Mouse (Mus musculus): ENCODE measurements at regions not wholly inside any gene's neighbourhood (a gene's known extent, or its start where the extent isn't known, plus 50 kb on each side); places are given as distances from the start of the nearest gene placed in this dataset.

DNA sequence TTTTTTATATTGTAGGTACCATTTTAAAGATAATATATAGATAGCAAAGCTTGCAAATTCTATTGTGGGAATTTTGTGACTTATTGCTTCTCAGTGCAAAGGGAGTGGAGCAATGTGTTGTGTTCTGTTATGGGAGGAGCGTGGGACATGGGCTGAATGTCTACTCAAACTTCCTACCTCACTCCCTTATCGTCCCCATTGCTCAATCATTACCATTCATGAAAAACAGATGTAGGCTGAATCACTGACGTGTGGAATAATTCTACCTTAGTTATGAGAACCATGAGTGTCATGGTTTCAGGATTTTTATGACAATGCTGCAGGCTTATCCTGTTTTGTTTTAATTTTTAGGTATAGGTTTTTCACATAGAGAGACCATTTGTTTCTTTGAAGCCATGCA lies 119.0 kb upstream of the Ednra start:
- H3K9ac ChIP-seq (ENCODE audit: control insufficient read depth, low read depth, low read length, poor library complexity, severe bottlenecking): no peak overlapping the region
- H3K36me3 ChIP-seq (ENCODE audit: control insufficient read depth in 1 of 2, insufficient read depth in 2 of 2, low read length in 2 of 2): no peaks in the 10 kb centered on the region
- H3K27ac ChIP-seq (ENCODE audit: control insufficient read depth, low read depth, low read length): no peak overlapping the region
- H3K27me3 ChIP-seq (ENCODE audit: control insufficient read depth in 1 of 2, insufficient read depth in 2 of 2, low read length in 2 of 2): no peaks in the 10 kb centered on the region
- no peaks in the 10 kb centered on the region for H3K79me2 ChIP-seq (ENCODE audit: control insufficient read depth, insufficient read depth, low read length, poor library complexity)
- TF ChIP-seq RAD21 (IDR thresholded peaks at IDR 0.05; ENCODE audit: low read depth, low read length): no peak
- no peak for TF ChIP-seq MEF2A (IDR thresholded peaks at IDR 0.05; ENCODE audit: extremely low read depth, insufficient replicate concordance, low read depth, low read length, poor library complexity, severe bottlenecking)
- no peak for TF ChIP-seq RCOR1 (IDR thresholded peaks at IDR 0.05; ENCODE audit: low read depth, low read length)
- H3K4me1 ChIP-seq (ENCODE audit: control insufficient read depth in 1 of 2, insufficient read depth in 2 of 2, low read length in 2 of 2): no peaks in the 10 kb centered on the region
- no peaks in the 10 kb centered on the region for H3K9me3 ChIP-seq (replicated peaks; ENCODE audit: insufficient read depth, low read length)
- H3K4me3 ChIP-seq (ENCODE audit: control insufficient read depth in 1 of 2, insufficient read depth in 1 of 2, low read depth in 2 of 2, low read length in 2 of 2): no peak overlapping the region
- no peak for DNase-seq (ENCODE audit: low read depth, low spot score)

- H3K9ac ChIP-seq (ENCODE audit: control insufficient read depth, low read depth, low read length, poor library complexity, severe bottlenecking): no peak overlapping the region
- H3K4me3 ChIP-seq (ENCODE audit: control insufficient read depth in 1 of 2, insufficient read depth in 1 of 2, low read depth in 2 of 2, low read length in 2 of 2): no peak overlapping the region
- no peaks in the 10 kb centered on the region for H3K36me3 ChIP-seq (ENCODE audit: control insufficient read depth in 1 of 2, insufficient read depth in 2 of 2, low read length in 2 of 2)
- DNase-seq (ENCODE audit: low read depth, low spot score): no peak
- H3K9me3 ChIP-seq (replicated peaks; ENCODE audit: insufficient read depth, low read length): no peaks in the 10 kb centered on the region
- no peaks in the 10 kb centered on the region for H3K79me2 ChIP-seq (ENCODE audit: control insufficient read depth, insufficient read depth, low read length, poor library complexity)
- no peaks in the 10 kb centered on the region for H3K4me1 ChIP-seq (ENCODE audit: control insufficient read depth in 1 of 2, insufficient read depth in 2 of 2, low read length in 2 of 2)
- no peaks in the 10 kb centered on the region for H3K27me3 ChIP-seq (ENCODE audit: control insufficient read depth in 1 of 2, insufficient read depth in 2 of 2, low read length in 2 of 2)
- H3K27ac ChIP-seq (ENCODE audit: control insufficient read depth, low read depth, low read length): no peak overlapping the region
- TF ChIP-seq MYC (IDR thresholded peaks at IDR 0.05; ENCODE audit: low read depth, low read length): no peak
- no peak for TF ChIP-seq ETS1 (IDR thresholded peaks at IDR 0.05; ENCODE audit: low read depth, low read length)
- no peak for TF ChIP-seq ZC3H11A (IDR thresholded peaks at IDR 0.05; ENCODE audit: low read depth, low read length)
- TF ChIP-seq ZNF384 (IDR thresholded peaks at IDR 0.05; ENCODE audit: low read depth, low read length): no peak
- TF ChIP-seq BHLHE40 (IDR thresholded peaks at IDR 0.05; ENCODE audit: borderline replicate concordance, low read depth, low read length): no peak
- no peak for TF ChIP-seq TAL1 (IDR thresholded peaks at IDR 0.05; ENCODE audit: low read length)
- no peak for TF ChIP-seq TBP (IDR thresholded peaks at IDR 0.05; ENCODE audit: low read depth, low read length)
- no peak for TF ChIP-seq MAX (IDR thresholded peaks at IDR 0.05; ENCODE audit: low read length)
- no peak for TF ChIP-seq UBTF (IDR thresholded peaks at IDR 0.05; ENCODE audit: borderline replicate concordance, insufficient read depth, low read depth, low read length)
- TF ChIP-seq TCF12 (IDR thresholded peaks at IDR 0.05; ENCODE audit: low read depth, low read length): no peak
- no peak for TF ChIP-seq MEF2A (IDR thresholded peaks at IDR 0.05; ENCODE audit: extremely low read depth, insufficient replicate concordance, low read depth, low read length, poor library complexity, severe bottlenecking)
Observed at GRCm38 (mm10) chr8:77850523-77850922, 126.3 kb upstream of the Ednra start.

DNA sequence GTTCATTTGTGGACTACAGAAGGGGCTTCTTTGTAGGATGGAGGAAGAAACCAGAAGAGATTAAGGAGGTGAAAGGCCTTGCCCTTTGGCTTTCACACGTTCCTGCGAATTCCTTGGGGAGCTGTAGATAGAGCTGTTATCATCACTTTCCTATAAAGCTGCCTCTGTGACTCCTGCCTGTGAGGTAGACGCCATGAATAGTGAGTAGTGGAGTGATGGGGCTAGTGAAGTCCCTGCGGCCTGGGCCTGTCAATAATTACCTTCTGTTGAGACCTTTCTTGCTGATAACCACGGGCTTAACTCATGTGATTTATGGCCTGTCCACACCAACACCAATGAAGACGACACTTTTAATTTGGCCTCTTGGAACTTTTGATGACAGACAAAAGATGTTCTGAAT lies 146.0 kb upstream of the Ednra start:
- no peaks in the 10 kb centered on the region for H3K79me2 ChIP-seq (ENCODE audit: control insufficient read depth, insufficient read depth, low read length, poor library complexity)
- no peaks in the 10 kb centered on the region for H3K27me3 ChIP-seq (ENCODE audit: control insufficient read depth in 1 of 2, insufficient read depth in 2 of 2, low read length in 2 of 2)
- TF ChIP-seq CHD2 (IDR thresholded peaks at IDR 0.05; ENCODE audit: low read length) (no peak), MYC (IDR thresholded peaks at IDR 0.05; ENCODE audit: low read depth, low read length) (no peak), NRF1 (IDR thresholded peaks at IDR 0.05; ENCODE audit: insufficient read depth, low read depth, low read length, poor library complexity, severe bottlenecking) (no peak), GABPA (IDR thresholded peaks at IDR 0.05; ENCODE audit: low read depth, low read length) (no peak), TCF12 (IDR thresholded peaks at IDR 0.05; ENCODE audit: low read depth, low read length) (no peak), ZC3H11A (IDR thresholded peaks at IDR 0.05; ENCODE audit: low read depth, low read length) (no peak), CTCF (IDR thresholded peaks at IDR 0.05 in 2 of 3, conservative IDR thresholded peaks at IDR 0.05 in 1 of 3; ENCODE audit: control insufficient read depth in 1 of 3, insufficient read depth in 1 of 3, low read depth in 2 of 3, low read length in 3 of 3, poor library complexity in 1 of 3, severe bottlenecking in 1 of 3) (no peak), MEF2A (IDR thresholded peaks at IDR 0.05; ENCODE audit: extremely low read depth, insufficient replicate concordance, low read depth, low read length, poor library complexity, severe bottlenecking) (no peak), HCFC1 (IDR thresholded peaks at IDR 0.05; ENCODE audit: low read depth, low read length) (no peak), MAFK (IDR thresholded peaks at IDR 0.05; ENCODE audit: borderline replicate concordance, low read depth, low read length) (no peak), SMC3 (IDR thresholded peaks at IDR 0.05; ENCODE audit: low read depth, low read length) (no peak), POLR2A (IDR thresholded peaks at IDR 0.05; ENCODE audit: control insufficient read depth in 1 of 2, insufficient read depth in 1 of 2, low read depth in 1 of 2, low read length in 2 of 2, poor library complexity in 1 of 2) (no peak)
- H3K36me3 ChIP-seq (ENCODE audit: control insufficient read depth in 1 of 2, insufficient read depth in 2 of 2, low read length in 2 of 2): no peaks in the 10 kb centered on the region
- no peak overlapping the region for H3K27ac ChIP-seq (ENCODE audit: control insufficient read depth, low read depth, low read length)
- H3K4me1 ChIP-seq (ENCODE audit: control insufficient read depth in 1 of 2, insufficient read depth in 2 of 2, low read length in 2 of 2): no peaks in the 10 kb centered on the region
- H3K9me3 ChIP-seq (replicated peaks; ENCODE audit: insufficient read depth, low read length): no peaks in the 10 kb centered on the region
- no peak overlapping the region for H3K4me3 ChIP-seq (ENCODE audit: control insufficient read depth in 1 of 2, insufficient read depth in 1 of 2, low read depth in 2 of 2, low read length in 2 of 2)
- H3K9ac ChIP-seq (ENCODE audit: control insufficient read depth, low read depth, low read length, poor library complexity, severe bottlenecking): no peak overlapping the region
- no peak for DNase-seq (ENCODE audit: low read depth, low spot score)
